ENCODE assay signal across 9 mouse cellular contexts in the genomic region with DNA sequence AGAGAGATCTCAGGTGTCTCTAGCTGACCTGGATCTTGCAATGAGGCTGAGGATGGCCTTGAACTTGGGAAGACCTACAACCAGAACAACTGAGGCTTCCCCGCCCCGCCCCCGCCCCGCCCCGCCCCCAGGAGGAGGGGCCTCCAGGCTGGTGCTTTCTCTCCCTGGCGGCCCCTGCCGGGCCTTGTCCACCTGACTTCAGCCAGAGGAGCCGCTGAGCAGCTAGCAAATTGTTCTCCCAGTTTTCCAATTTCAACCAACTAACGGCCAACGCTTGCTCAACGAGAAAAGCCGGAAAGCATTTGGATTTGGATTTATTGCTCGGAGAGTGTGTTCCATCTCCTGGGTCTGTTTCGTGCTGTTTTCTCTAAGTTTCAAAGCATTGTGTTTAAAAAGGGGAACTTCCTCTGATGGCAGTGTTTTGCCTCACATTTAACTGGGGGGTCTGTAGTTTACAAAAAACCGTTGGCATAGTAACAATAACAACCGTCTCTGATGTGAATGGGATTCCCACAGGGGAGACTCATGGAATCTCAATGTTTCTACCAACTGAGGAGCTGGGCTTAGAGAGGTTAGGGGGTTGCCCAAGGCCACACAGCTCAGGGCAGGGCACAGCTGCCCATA. TPM values are rescaled to one million over a fixed set of nuclear protein-coding genes. Genes with fewer than 3 reads are reported as not detected.
DNase-seq lines count a peak whose midpoint lies in the region; TF ChIP-seq lines count a peak whose summit lies in the region.
"Had no signal": no experiment of that assay in that cellular context is flagged by ENCODE, and none has a peak within 500 bp of the region (broad histone marks: within the 10 kb centered on the region; RNA-seq: fewer than 3 reads in every experiment).

No protein-coding gene starts in this region.

- no peaks in the 10 kb centered on the region for H3K27me3 ChIP-seq in heart, adult 2 months (ENCODE audit: control insufficient read depth, insufficient read depth, low read length)

- WGBS in heart, adult 2 months, result 28% methylated on average over 16 of the region's 16 CpGs

- TF ChIP-seq CTCF in heart, adult 2 months (IDR thresholded peaks at IDR 0.05), result no peak

- H3K4me1 ChIP-seq in heart, adult 2 months (ENCODE audit: control insufficient read depth, insufficient read depth, low read length), result peaks cover 4% of the 10 kb centered on the region

- intact Hi-C loops in heart, adult 2 months (cut with DNase I), result no loop called here

- H3K36me3 ChIP-seq in heart, adult 2 months (ENCODE audit: control insufficient read depth, insufficient read depth, low read length), result no peaks in the 10 kb centered on the region
- H3K36me3 ChIP-seq: G1E had no signal

- no peak for TF ChIP-seq POLR2A in heart, adult 2 months (IDR thresholded peaks at IDR 0.05; ENCODE audit: insufficient read depth, low read depth, low read length)

- H3K79me2 ChIP-seq in heart, adult 2 months (replicated peaks; ENCODE audit: control insufficient read depth, insufficient read depth, low read length), result no peaks in the 10 kb centered on the region

- peak overlapping the region; percentile 26 for H3K27ac ChIP-seq in heart, adult 2 months

- peak in 1 of 2 experiments; percentile 53 for DNase-seq in heart, adult 2 months
- no peak for DNase-seq in heart, adult 8-10 months (ENCODE audit: low spot score)
- DNase-seq in 416B (ENCODE audit: low read depth), result peak; percentile 42
- peak; percentile 63 for DNase-seq in embryo, embryonic 11 days
- peak; percentile 71 for DNase-seq in liver
- no peak for DNase-seq in ovary, postnatal 36 days (ENCODE audit: low spot score)
- no peak for DNase-seq in cerebellum, postnatal 14 days
- DNase-seq in lung, postnatal 25 days (ENCODE audit: low spot score), result no peak

- H3K9ac ChIP-seq in heart, adult 2 months (ENCODE audit: low read depth, low read length), result no peak overlapping the region

- H3K4me3 ChIP-seq in heart, adult 2 months, result no peak overlapping the region

- no peak for TF ChIP-seq EP300 in heart, adult 2 months (IDR thresholded peaks at IDR 0.05; ENCODE audit: insufficient read depth, low read depth, low read length)

RNA-seq across cellular contexts. Expression of a gene that starts 5.8 kb away (rescaled TPM):
- total RNA-seq in heart, adult 2 months (2021), result 10 to 100 TPM; 18.6 to 19.9 TPM
- 22.5 and 23.6 TPM in 2 replicates for polyA plus RNA-seq in heart, adult 2 months (2012; rRNA removed)
- 10 to 100 TPM; 17.1 to 20.4 (median 19.4) TPM for total RNA-seq in heart, adult 8-10 months (2022)
- polyA plus RNA-seq: G1E had no signal

RNA-seq across cellular contexts. Expression of a gene that starts 22.6 kb away (rescaled TPM):
- 100 to 1,000 TPM; 170 to 191 TPM for total RNA-seq in heart, adult 2 months (2021)
- polyA plus RNA-seq in heart, adult 2 months (2012; rRNA removed), result 196 and 278 TPM in 2 replicates
- 100 to 1,000 TPM; 182 to 213 (median 198) TPM for total RNA-seq in heart, adult 8-10 months (2022)

RNA-seq across cellular contexts. Expression of a gene that starts 46.9 kb away (rescaled TPM):
- under 1 TPM; 0.18 TPM for total RNA-seq in heart, adult 2 months (2021)
- not detected in 2 replicates for polyA plus RNA-seq in heart, adult 2 months (2012; rRNA removed)
- under 1 TPM in 1 of 4 experiments, not detected in 3; 0.20 TPM for total RNA-seq in heart, adult 8-10 months (2022)

Comparison
In these comparisons a context has a peak if more than half of its experiments do, and no peak if none do; other contexts are left out.
1. DNase-seq: peak in 416B (single experiment), embryo, embryonic 11 days (single experiment) and liver (single experiment); none in heart, adult 8-10 months (single experiment), ovary, postnatal 36 days (single experiment), cerebellum, postnatal 14 days (0 of 2) and lung, postnatal 25 days (single experiment).